Comparison of ENCODE assay signal across 14 mouse cellular contexts in the genomic region with DNA sequence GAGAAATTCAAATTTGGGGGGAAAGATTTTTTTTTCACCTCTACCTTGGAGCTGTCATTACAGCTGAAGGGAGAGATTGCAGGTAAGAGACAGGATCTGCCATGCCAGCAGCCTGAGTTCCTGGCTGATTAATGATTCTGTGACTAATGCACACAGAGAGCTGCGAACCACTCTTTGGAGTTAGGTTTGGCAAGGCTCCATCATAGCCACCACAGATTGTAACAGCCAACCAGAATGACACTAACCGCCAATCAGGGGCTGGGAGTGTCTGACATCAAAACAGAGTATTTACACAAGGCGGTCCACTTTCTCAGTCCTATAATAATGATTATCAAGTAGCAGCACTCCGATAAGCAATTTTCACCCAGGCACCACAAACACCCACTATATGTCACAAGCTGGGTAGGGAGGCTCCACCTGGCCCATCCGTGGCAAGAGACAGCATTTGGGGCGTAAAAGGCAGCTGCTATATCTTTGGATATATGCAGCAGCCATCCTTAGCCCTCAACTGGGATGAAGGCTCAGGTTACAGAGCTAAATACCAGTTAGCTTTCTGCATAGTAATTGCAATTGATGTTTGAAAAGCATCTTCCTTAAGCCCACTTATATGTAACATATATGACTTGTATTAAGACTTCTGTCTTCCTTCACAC.
DNase-seq lines count a peak whose midpoint lies in the region; ATAC-seq lines count a peak whose summit lies in the region.
"Had no signal": no experiment of that assay in that cellular context is flagged by ENCODE, and none has a peak within 500 bp of the region (broad histone marks: within the 10 kb centered on the region; RNA-seq: fewer than 3 reads in every experiment).

No protein-coding gene starts in this region.

- ATAC-seq in forebrain, embryonic 14.5 days: no peak; the same call in 1 of the 2 replicates
- ATAC-seq in forebrain, embryonic 16.5 days: no peak
- ATAC-seq in intestine, embryonic 16.5 days: peak; percentile 74

- H3K36me3 ChIP-seq in forebrain, embryonic 14.5 days (ENCODE audit: control insufficient read depth, insufficient read depth, low read length): no peaks in the 10 kb centered on the region
- H3K36me3 ChIP-seq in forebrain, embryonic 16.5 days (ENCODE audit: control insufficient read depth, insufficient read depth): no peaks in the 10 kb centered on the region
- no peaks in the 10 kb centered on the region for H3K36me3 ChIP-seq in intestine, embryonic 16.5 days (ENCODE audit: control insufficient read depth, insufficient read depth, low read length)
- H3K36me3 ChIP-seq: forebrain, embryonic 12.5 days; neural tube, embryonic 12.5 days had no signal

- H3K4me2 ChIP-seq in forebrain, embryonic 14.5 days (ENCODE audit: low read length): no peak overlapping the region
- H3K4me2 ChIP-seq in forebrain, embryonic 16.5 days (ENCODE audit: low read length): no peak overlapping the region
- no peak overlapping the region for H3K4me2 ChIP-seq in intestine, embryonic 16.5 days (ENCODE audit: low read depth, low read length)
- H3K4me2 ChIP-seq: forebrain, embryonic 12.5 days; neural tube, embryonic 12.5 days had no signal

- H3K4me1 ChIP-seq in forebrain, embryonic 14.5 days (ENCODE audit: control insufficient read depth, insufficient read depth, low read length): peaks cover 24% of the 10 kb centered on the region
- peaks cover 33% of the 10 kb centered on the region for H3K4me1 ChIP-seq in forebrain, embryonic 16.5 days (replicated peaks; ENCODE audit: control insufficient read depth, insufficient read depth, low read length)
- H3K4me1 ChIP-seq in intestine, embryonic 16.5 days (ENCODE audit: control insufficient read depth, insufficient read depth, low read length): 0 out of 2 replicates have a peak, but pooled peaks cover 3% of the 10 kb centered on the region

- H3K9ac ChIP-seq in forebrain, embryonic 14.5 days (ENCODE audit: low read length): no peak overlapping the region
- H3K9ac ChIP-seq in forebrain, embryonic 16.5 days (replicated peaks; ENCODE audit: low read depth, low read length): no peak overlapping the region
- no peak overlapping the region for H3K9ac ChIP-seq in intestine, embryonic 16.5 days (ENCODE audit: low read depth, low read length)
- H3K9ac ChIP-seq: forebrain, embryonic 12.5 days; liver, embryonic 14.5 days; neural tube, embryonic 12.5 days had no signal

- H3K4me3 ChIP-seq in forebrain, embryonic 14.5 days (ENCODE audit: low read depth, low read length): no peak overlapping the region
- H3K4me3 ChIP-seq in forebrain, embryonic 16.5 days (replicated peaks; ENCODE audit: low read length): no peak overlapping the region
- H3K4me3 ChIP-seq in intestine, embryonic 16.5 days (ENCODE audit: low read length): no peak overlapping the region
- H3K4me3 ChIP-seq: forebrain, embryonic 12.5 days; megakaryocyte, embryonic 14.5 days; neural tube, embryonic 12.5 days had no signal

- 54% methylated on average over 6 of the region's 6 CpGs for whole genome bisulfite sequencing in forebrain, embryonic 14.5 days
- WGBS in forebrain, embryonic 16.5 days: 42% methylated on average over 6 of the region's 6 CpGs
- WGBS in intestine, embryonic 16.5 days: 35% methylated on average over 6 of the region's 6 CpGs

- no peaks in the 10 kb centered on the region for H3K9me3 ChIP-seq in forebrain, embryonic 14.5 days (replicated peaks; ENCODE audit: control insufficient read depth, low read length)
- H3K9me3 ChIP-seq in forebrain, embryonic 16.5 days (ENCODE audit: control insufficient read depth, low read length): no peaks in the 10 kb centered on the region
- no peaks in the 10 kb centered on the region for H3K9me3 ChIP-seq in intestine, embryonic 16.5 days (ENCODE audit: control insufficient read depth, low read length)
- H3K9me3 ChIP-seq: forebrain, embryonic 12.5 days; megakaryocyte, embryonic 14.5 days; neural tube, embryonic 12.5 days had no signal

- DNase-seq in forebrain, embryonic 14.5 days (ENCODE audit: low spot score): peak; percentile 51
- DNase-seq in 3134 (ENCODE audit: extremely low read depth, insufficient read length, low spot score): peak; percentile 36
- peak; percentile 36 for DNase-seq in MEL-GATA-1-ER (ENCODE audit: extremely low read depth, low read depth)
- no peak for DNase-seq in cerebellum, postnatal 10 days
- DNase-seq in frontal cortex, adult 2 months (ENCODE audit: extremely low spot score in 1 of 2, low spot score in 1 of 2): no peak
- no peak for DNase-seq in ovary, adult 18-20 months (ENCODE audit: low spot score)
- DNase-seq: embryo, embryonic 11 days; thymus, postnatal 25 days had no signal

- no peaks in the 10 kb centered on the region for H3K27me3 ChIP-seq in forebrain, embryonic 14.5 days (replicated peaks; ENCODE audit: control insufficient read depth, insufficient read depth, low read length)
- H3K27me3 ChIP-seq in forebrain, embryonic 16.5 days (replicated peaks; ENCODE audit: control insufficient read depth, insufficient read depth, low read length): no peaks in the 10 kb centered on the region
- H3K27me3 ChIP-seq in intestine, embryonic 16.5 days (replicated peaks; ENCODE audit: control insufficient read depth, insufficient read depth, low read length): no peaks in the 10 kb centered on the region
- H3K27me3 ChIP-seq: forebrain, embryonic 12.5 days; megakaryocyte, embryonic 14.5 days; neural tube, embryonic 12.5 days had no signal

- peak overlapping the region; percentile 29; the same call in 1 of the 2 replicates for H3K27ac ChIP-seq in forebrain, embryonic 14.5 days (ENCODE audit: low read depth, low read length)
- H3K27ac ChIP-seq in forebrain, embryonic 16.5 days (ENCODE audit: low read length): no peak overlapping the region
- no peak overlapping the region for H3K27ac ChIP-seq in intestine, embryonic 16.5 days (ENCODE audit: low read length)
- H3K27ac ChIP-seq: forebrain, embryonic 12.5 days; liver, embryonic 14.5 days; neural tube, embryonic 12.5 days had no signal

Comparison
In these comparisons a context has a peak if more than half of its experiments do, and no peak if none do; other contexts are left out.
1. DNase-seq: peak in forebrain, embryonic 14.5 days (single experiment), 3134 (single experiment) and MEL-GATA-1-ER (single experiment); none in cerebellum, postnatal 10 days (0 of 2), frontal cortex, adult 2 months (0 of 2) and ovary, adult 18-20 months (single experiment).